Mouse (Mus musculus) midbrain, embryonic 14.5 days (tissue): ENCODE data around the gene Ephb2. TPM values are rescaled to one million over a fixed set of nuclear protein-coding genes. Genes with fewer than 3 reads are reported as not detected.

Source experiments
- ATAC-seq: fragments of 200-750 bp; cut with Nextera tagmentation; 2 replicates; pipeline ENCODE4 v1.8.0; 2017; ENCODE audit warnings: moderate number of reproducible peaks, moderate library complexity; ENCODE audit not compliant: low FRiP score, low TSS enrichment
- DNase-seq: peaks from one replicate; pipeline ENCODE4 v3.0.0-alpha.2; 2015
- H3K27ac ChIP-seq: fragments of 300-500 bp; sonication (generic); replicated peaks from 2 replicates; pipeline ENCODE4 v1.5.1; 2014; ENCODE audit warnings: mild to moderate bottlenecking, low read depth, low read length, moderate library complexity
- H3K27me3 ChIP-seq: fragments of 300-500 bp; sonication (generic); 2 replicates; pipeline ENCODE4 v1.6.1; 2014; ENCODE audit warnings: low read length, control low read depth, mixed read lengths; ENCODE audit not compliant: control insufficient read depth, insufficient read depth
- H3K36me3 ChIP-seq: fragments of 300-500 bp; sonication (generic); 2 replicates; pipeline ENCODE4 v1.6.1; 2014; ENCODE audit warnings: low read length, control low read depth; ENCODE audit not compliant: control insufficient read depth, insufficient read depth
- H3K4me1 ChIP-seq: fragments of 300-500 bp; sonication (generic); 2 replicates; pipeline ENCODE4 v1.6.1; 2014; ENCODE audit warnings: mild to moderate bottlenecking, antibody characterized with exemption, low read length, control low read depth; ENCODE audit not compliant: control insufficient read depth, insufficient read depth
- H3K4me2 ChIP-seq: fragments of 300-500 bp; sonication (generic); 2 replicates; pipeline ENCODE4 v1.6.1; 2014; ENCODE audit warnings: mild to moderate bottlenecking, low read length, moderate library complexity
- H3K4me3 ChIP-seq: fragments of 300-500 bp; sonication (generic); replicated peaks from 2 replicates; pipeline ENCODE4 v1.5.1; 2014; ENCODE audit warnings: low read depth, low read length
- H3K9ac ChIP-seq: fragments of 300-500 bp; sonication (generic); replicated peaks from 2 replicates; pipeline ENCODE4 v1.6.1; 2014; ENCODE audit warnings: mild to moderate bottlenecking, low read length, moderate library complexity
- H3K9me3 ChIP-seq: fragments of 300-500 bp; sonication (generic); 2 replicates; pipeline ENCODE4 v1.6.1; 2016; ENCODE audit warnings: low read length, control low read depth, mixed read lengths; ENCODE audit not compliant: control insufficient read depth
- WGBS: fragments of 180-500 bp; shearing (Covaris S2); extraction: QIAGEN DNeasy Blood & Tissue Kit; methylation state at CpG from one replicate; pipeline ENCODE4 v1.1.7; 2014; 5-methylcytosine and 5-hydroxymethylcytosine counted together
- polyA plus RNA-seq: library from polyadenylated mRNA; unstranded; fragments of >200 nt; fragmentation: Nextera tagmentation; extraction: Ambion mirVana; gene quantifications from 2 replicates; pipeline ENCODE4 v1.2.1, GENCODE M21; 2014

Gene Ephb2
- polyA plus RNA-seq, 1 experiment from 2014 or later = 32.8 TPM

- peaks cover 55% of the 10 kb centered on the region for H3K36me3 ChIP-seq
- no peaks in the 10 kb centered on the region for H3K9me3 ChIP-seq
- no peaks in the 10 kb centered on the region for H3K27me3 ChIP-seq
- no peak for ATAC-seq
- DNase-seq = no peak
- H3K27ac ChIP-seq = peak overlapping the region; percentile 82
- no peak overlapping the region for H3K4me2 ChIP-seq
- 91% methylated on average over 10 of the region's 10 CpGs for WGBS
- no peak overlapping the region for H3K9ac ChIP-seq
- H3K4me1 ChIP-seq = peaks cover 22% of the 10 kb centered on the region
- no peak overlapping the region for H3K4me3 ChIP-seq
Observed at GRCm38 (mm10) chr4:136653692-136654234, 182.0 kb downstream of the Ephb2 start.

GRCm38 (mm10) chr4:136653019-136653418 lies 182.8 kb downstream of the Ephb2 start:
- DNase-seq (peak; percentile 38), ATAC-seq (no peak)
- peaks cover 22% of the 10 kb centered on the region for H3K4me1 ChIP-seq
- no peak overlapping the region for H3K4me3 ChIP-seq
- no peak overlapping the region for H3K9ac ChIP-seq
- peaks cover 48% of the 10 kb centered on the region for H3K36me3 ChIP-seq
- no peaks in the 10 kb centered on the region for H3K9me3 ChIP-seq
- no peaks in the 10 kb centered on the region for H3K27me3 ChIP-seq
- 63% methylated on average over 6 of the region's 6 CpGs for WGBS
- peak overlapping the region; percentile 82 for H3K27ac ChIP-seq
- H3K4me2 ChIP-seq = no peak overlapping the region

GRCm38 (mm10) chr4:136652528-136652910 lies 183.3 kb downstream of the Ephb2 start:
- peaks cover 22% of the 10 kb centered on the region for H3K4me1 ChIP-seq
- H3K9ac ChIP-seq = 0 out of 2 replicates have a peak overlapping the region, but pooled peaks have one; percentile 14
- no peak overlapping the region for H3K4me2 ChIP-seq
- 53% methylated on average over 11 of the region's 11 CpGs for WGBS
- H3K36me3 ChIP-seq = peaks cover 43% of the 10 kb centered on the region
- H3K27me3 ChIP-seq = no peaks in the 10 kb centered on the region
- no peak overlapping the region for H3K4me3 ChIP-seq
- ATAC-seq (no peak; the same call in 1 of the 2 replicates), DNase-seq (peak; percentile 51)
- H3K27ac ChIP-seq = peak overlapping the region; percentile 82
- no peaks in the 10 kb centered on the region for H3K9me3 ChIP-seq

GRCm38 (mm10) chr4:136651882-136652527 lies 183.8 kb downstream of the Ephb2 start:
- peak; percentile 76 for DNase-seq
- H3K27me3 ChIP-seq = no peaks in the 10 kb centered on the region
- H3K4me3 ChIP-seq = no peak overlapping the region
- H3K27ac ChIP-seq = peak overlapping the region; percentile 82
- H3K9ac ChIP-seq = 0 out of 2 replicates have a peak overlapping the region, but pooled peaks have one; percentile 14
- H3K4me2 ChIP-seq = no peak overlapping the region
- WGBS = 44% methylated on average over 13 of the region's 13 CpGs
- peak; percentile 70 for ATAC-seq
- peaks cover 22% of the 10 kb centered on the region for H3K4me1 ChIP-seq
- no peaks in the 10 kb centered on the region; the same call in 1 of the 2 replicates for H3K9me3 ChIP-seq
- peaks cover 38% of the 10 kb centered on the region for H3K36me3 ChIP-seq

GRCm38 (mm10) chr4:136651357-136651811 lies 184.4 kb downstream of the Ephb2 start:
- Histone ChIP-seq H3K4me1 (peaks cover 22% of the 10 kb centered on the region), H3K4me3 (no peak overlapping the region), H3K27me3 (no peaks in the 10 kb centered on the region), H3K4me2 (no peak overlapping the region), H3K9me3 (no peaks in the 10 kb centered on the region; the same call in 1 of the 2 replicates), H3K36me3 (peaks cover 32% of the 10 kb centered on the region), H3K9ac (no peak overlapping the region), H3K27ac (peak overlapping the region; percentile 82)
- 0 out of 2 replicates have a peak, but pooled peaks have one; percentile 31 for ATAC-seq
- WGBS = 64% methylated on average over 3 of the region's 3 CpGs
- peak; percentile 81 for DNase-seq

GRCm38 (mm10) chr4:136650261-136650660 lies 185.5 kb downstream of the Ephb2 start:
- H3K4me3 ChIP-seq = no peak overlapping the region
- ATAC-seq (no peak), DNase-seq (no peak)
- H3K36me3 ChIP-seq = peaks cover 21% of the 10 kb centered on the region
- H3K9ac ChIP-seq = no peak overlapping the region
- H3K27ac ChIP-seq = 0 out of 2 replicates have a peak overlapping the region, but pooled peaks have one; percentile 8
- no peaks in the 10 kb centered on the region; the same call in 1 of the 2 replicates for H3K9me3 ChIP-seq
- 70% methylated on average over 8 of the region's 8 CpGs for WGBS
- H3K4me2 ChIP-seq = no peak overlapping the region
- peaks cover 22% of the 10 kb centered on the region for H3K4me1 ChIP-seq
- no peaks in the 10 kb centered on the region for H3K27me3 ChIP-seq

- Histone ChIP-seq H3K27ac (0 out of 2 replicates have a peak overlapping the region, but pooled peaks have one; percentile 8), H3K4me1 (peaks cover 22% of the 10 kb centered on the region), H3K9ac (0 out of 2 replicates have a peak overlapping the region, but pooled peaks have one; percentile 6), H3K4me3 (no peak overlapping the region), H3K36me3 (peaks cover 14% of the 10 kb centered on the region), H3K9me3 (no peaks in the 10 kb centered on the region; the same call in 1 of the 2 replicates), H3K4me2 (no peak overlapping the region), H3K27me3 (no peaks in the 10 kb centered on the region)
- DNase-seq (peak; percentile 17), ATAC-seq (no peak)
- WGBS = 35% methylated on average over 13 of the region's 13 CpGs
Observed at GRCm38 (mm10) chr4:136649480-136650196, 186.2 kb downstream of the Ephb2 start.

GRCm38 (mm10) chr4:136648922-136649479 lies 186.8 kb downstream of the Ephb2 start:
- peaks cover 22% of the 10 kb centered on the region for H3K4me1 ChIP-seq
- ATAC-seq = no peak
- H3K27ac ChIP-seq = 0 out of 2 replicates have a peak overlapping the region, but pooled peaks have one; percentile 8
- H3K36me3 ChIP-seq = peaks cover 8% of the 10 kb centered on the region
- 0 out of 2 replicates have a peak overlapping the region, but pooled peaks have one; percentile 6 for H3K9ac ChIP-seq
- no peaks in the 10 kb centered on the region for H3K27me3 ChIP-seq
- 14% methylated on average over 11 of the region's 11 CpGs for WGBS
- H3K4me3 ChIP-seq = no peak overlapping the region
- H3K9me3 ChIP-seq = no peaks in the 10 kb centered on the region; the same call in 1 of the 2 replicates
- H3K4me2 ChIP-seq = no peak overlapping the region
- DNase-seq = peak; percentile 87
